Mouse (Mus musculus): ENCODE measurements around the gene Bdp1.

DNA sequence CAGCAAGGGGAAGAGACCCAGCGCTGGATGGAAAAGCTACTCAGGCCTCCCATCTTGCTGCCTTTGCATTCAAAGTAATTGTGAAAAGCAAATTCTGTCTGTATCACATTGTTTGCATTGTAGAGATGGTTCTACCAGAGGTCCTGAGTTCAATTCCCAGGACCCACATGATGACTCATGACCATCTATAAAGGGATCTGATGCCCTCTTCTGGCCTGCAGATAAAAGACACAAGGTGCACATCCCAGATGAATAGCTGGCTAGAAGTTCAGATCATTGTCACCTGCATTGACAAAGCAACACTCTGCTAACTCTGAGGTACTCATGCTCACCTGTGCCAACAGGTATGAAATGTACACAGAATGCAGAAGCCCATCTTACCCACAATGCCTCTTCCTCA, 120.5 kb downstream of the Bdp1 start:
- TF ChIP-seq CTCF (IDR thresholded peaks at IDR 0.05; ENCODE audit: control insufficient read depth, insufficient read depth, low read length) (no peak), POLR2A (IDR thresholded peaks at IDR 0.05; ENCODE audit: borderline replicate concordance, control insufficient read depth, low read depth, low read length) (no peak)
